Mouse (Mus musculus) left cerebral cortex, adult 2 months (tissue): Measurements from ENCODE around the gene Serinc2. TPM values are rescaled to one million over a fixed set of nuclear protein-coding genes. Genes with fewer than 3 reads are reported as not detected.
A peak's percentile ranks its signal among the peaks of the same experiment; 100 is the strongest.

Experiments
- DNase-seq, 2 experiments: peaks; one replicate each; pipeline ENCODE4 v3.0.0; 2021 to 2022; ENCODE audit warnings: low spot score in 2 of 2, mixed read lengths in 1 of 2; ENCODE audit errors: extremely low spot score in 1 of 2
- H3K27ac ChIP-seq: fragments of 200-600 bp; 2 replicates; pipeline ENCODE4 v1.8.1; 2022
- H3K4me3 ChIP-seq: fragments of 200-600 bp; 2 replicates; pipeline ENCODE4 v1.8.1; 2022
- CTCF ChIP-seq: fragments of 200-600 bp; IDR thresholded peaks from 2 replicates; pipeline ENCODE4 v1.8.1; 2022; ENCODE audit warnings: antibody characterized with exemption, mild to moderate bottlenecking, moderate library complexity
- intact Hi-C: fragments of 180-260 bp; cut with DNase I; formaldehyde crosslinking; loops from one replicate; pipeline ENCODE4 v1.15.1; 2025
- total RNA-seq, 2 experiments: library from RNA; stranded (reverse); gene quantifications; 2 replicates each; pipeline ENCODE4 v1.2.3; 2021

The Serinc2 gene
- total RNA-seq, 2 experiments from 2014 or later: 6.5 to 11.9 TPM

GRCm38 (mm10) chr4:130309254-130309653 lies 30.2 kb upstream of the Serinc2 start:
- DNase-seq: no peak
- intact Hi-C loops: no loop called here

GRCm38 (mm10) chr4:130308231-130309081 lies 29.5 kb upstream of the Serinc2 start, which contains the start of the genes Fabp3 and Gm10570:
Gene Fabp3, plus strand, starts transcription at chr4:130308595.
Gene Gm10570, minus strand, starts transcription at chr4:130308674.
- TF ChIP-seq CTCF: no peak
- Histone ChIP-seq H3K27ac (peak within 1 kb of the TSS; percentile 97), H3K4me3 (peak within 1 kb of the TSS; percentile 85)
- peak; percentile 73 to 77 for DNase-seq
- intact Hi-C loops: no loop called here

More at GRCm38 (mm10) chr4:130309254-130309653, 30.2 kb upstream of the Serinc2 start:
- Histone ChIP-seq H3K27ac (peak overlapping the region; percentile 97), H3K4me3 (peak overlapping the region; percentile 85)
- no peak for TF ChIP-seq CTCF

GRCm38 (mm10) chr4:130307851-130308230 lies 28.8 kb upstream of the Serinc2 start:
- H3K4me3 ChIP-seq: peak overlapping the region; percentile 85
- TF ChIP-seq CTCF: peak; percentile 11
- DNase-seq: peak; percentile 42 to 43
- H3K27ac ChIP-seq: peak overlapping the region; percentile 97
- intact Hi-C loops: no loop called here

GRCm38 (mm10) chr4:130306796-130307630 lies 28.0 kb upstream of the Serinc2 start:
- TF ChIP-seq CTCF: no peak
- Histone ChIP-seq H3K27ac (peak overlapping the region; percentile 97; the same call in 1 of the 2 replicates), H3K4me3 (peak overlapping the region; percentile 85; the same call in 1 of the 2 replicates)
- DNase-seq: no peak
- intact Hi-C loops: no loop called here

- H3K27ac ChIP-seq: no peak overlapping the region
- intact Hi-C loops: no loop called here
- DNase-seq: no peak
- TF ChIP-seq CTCF: no peak
- H3K4me3 ChIP-seq: no peak overlapping the region
Observed at GRCm38 (mm10) chr4:130304746-130305145, 25.7 kb upstream of the Serinc2 start.

GRCm38 (mm10) chr4:130302285-130302870 lies 23.4 kb upstream of the Serinc2 start:
- Histone ChIP-seq H3K4me3 (no peak overlapping the region), H3K27ac (no peak overlapping the region)
- intact Hi-C loops: no loop called here
- no peak for TF ChIP-seq CTCF
- DNase-seq: no peak

- H3K4me3 ChIP-seq: no peak overlapping the region
- no peak overlapping the region for H3K27ac ChIP-seq
- TF ChIP-seq CTCF: no peak
- intact Hi-C loops: no loop called here
- no peak for DNase-seq
Observed at GRCm38 (mm10) chr4:130299629-130300018, 20.6 kb upstream of the Serinc2 start.

- no peak overlapping the region for H3K27ac ChIP-seq
- intact Hi-C loops: no loop called here
Observed at GRCm38 (mm10) chr4:130298877-130299628, 20.0 kb upstream of the Serinc2 start.

GRCm38 (mm10) chr4:130297123-130297529 lies 18.1 kb upstream of the Serinc2 start:
- no peak overlapping the region for H3K4me3 ChIP-seq
- intact Hi-C loops: no loop called here
- no peak overlapping the region for H3K27ac ChIP-seq
- DNase-seq: no peak
- TF ChIP-seq CTCF: peak; percentile 63

More at GRCm38 (mm10) chr4:130298877-130299628, 20.0 kb upstream of the Serinc2 start:
- no peak overlapping the region for H3K4me3 ChIP-seq
- no peak for TF ChIP-seq CTCF
- DNase-seq: no peak

- DNase-seq: no peak
- TF ChIP-seq CTCF: no peak
- intact Hi-C loops: no loop called here
- Histone ChIP-seq H3K27ac (no peak overlapping the region), H3K4me3 (no peak overlapping the region)
Observed at GRCm38 (mm10) chr4:130296243-130296965, 17.4 kb upstream of the Serinc2 start.
